In the genomic region with DNA sequence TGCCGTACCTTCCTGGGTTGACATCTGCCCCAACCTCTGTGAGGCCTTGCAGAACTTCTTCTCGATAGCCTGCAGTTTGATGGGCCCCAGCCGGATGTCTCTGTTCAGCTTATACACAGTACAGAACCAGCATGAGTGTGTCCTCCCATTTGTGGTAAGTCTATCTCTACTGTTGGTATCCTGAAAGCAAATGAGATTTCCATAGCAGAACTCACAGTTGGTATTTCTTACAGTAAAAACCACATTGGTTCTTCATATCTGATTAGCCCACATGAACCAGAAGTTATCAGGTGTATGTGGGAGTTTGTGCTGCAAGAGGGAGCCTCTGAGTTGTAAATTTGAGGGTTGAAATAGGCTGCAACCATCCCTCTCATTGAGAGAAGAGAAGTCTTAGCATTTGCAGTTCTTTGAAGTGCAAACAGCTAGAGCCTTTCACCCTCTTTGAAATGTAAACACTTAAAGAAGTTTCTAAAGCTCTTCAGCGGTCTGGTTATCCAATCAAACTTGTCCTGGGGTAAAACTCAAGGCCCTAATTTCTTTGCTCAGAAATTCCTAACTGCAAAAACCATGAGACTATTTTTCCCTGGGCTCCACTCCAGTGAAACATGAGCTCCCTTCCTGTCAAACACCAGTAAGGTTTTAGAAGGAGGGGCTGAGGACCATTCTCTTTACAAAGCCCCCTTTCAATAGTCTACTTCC, we compare ENCODE assay signal across 10 mouse cellular contexts. TPM values are rescaled to one million over a fixed set of nuclear protein-coding genes. Genes with fewer than 3 reads are reported as not detected.
A peak's percentile ranks its signal among the peaks of the same experiment; 100 is the strongest.
DNase-seq lines count a peak whose midpoint lies in the region; TF ChIP-seq lines count a peak whose summit lies in the region.
"Had no signal": no experiment of that assay in that cellular context is flagged by ENCODE, and none has a peak within 500 bp of the region (broad histone marks: within the 10 kb centered on the region; RNA-seq: fewer than 3 reads in every experiment).

No protein-coding gene starts in this region.

- no peak overlapping the region for H3K4me3 ChIP-seq in limb, embryonic 10.5 days
- H3K4me3 ChIP-seq in cerebellum, adult 2 months (replicated peaks; ENCODE audit: insufficient read depth, low read depth, low read length): no peak overlapping the region

- H3K4me1 ChIP-seq in limb, embryonic 10.5 days: peaks cover 7% of the 10 kb centered on the region; the same call in 1 of the 2 replicates
- no peaks in the 10 kb centered on the region for H3K4me1 ChIP-seq in cerebellum, adult 2 months (ENCODE audit: control insufficient read depth, insufficient read depth, low read length)

- H3K9me3 ChIP-seq in limb, embryonic 10.5 days (replicated peaks): no peaks in the 10 kb centered on the region

- H3K36me3 ChIP-seq in limb, embryonic 10.5 days: no peaks in the 10 kb centered on the region

- 46% methylated on average over 4 of the region's 4 CpGs for WGBS in limb, embryonic 10.5 days
- WGBS in cerebellum, adult 2 months: 77% methylated on average over 4 of the region's 4 CpGs

- peak; percentile 10 for DNase-seq in thymus, postnatal 0 days (ENCODE audit: low spot score)
- DNase-seq in thymus, postnatal 36 days: no peak
- DNase-seq in embryo, embryonic 10.5 days (ENCODE audit: low spot score): peak; percentile 34
- DNase-seq in limb, embryonic 10.5 days (ENCODE audit: low spot score): no peak
- DNase-seq in right cerebral cortex, adult 2 months (ENCODE audit: low spot score in 2 of 2): no peak
- no peak for DNase-seq in cerebellum, adult 2 months
- no peak for DNase-seq in urinary bladder, adult 2 months (ENCODE audit: low spot score)
- DNase-seq: gastrocnemius, postnatal 14 days had no signal

- H3K27me3 ChIP-seq in limb, embryonic 10.5 days (ENCODE audit: low read depth, poor library complexity, severe bottlenecking): no peaks in the 10 kb centered on the region
- no peaks in the 10 kb centered on the region for H3K27me3 ChIP-seq in cerebellum, adult 2 months (ENCODE audit: control insufficient read depth, insufficient read depth, low read length)

- TF ChIP-seq POLR2A in cerebellum, adult 2 months (IDR thresholded peaks at IDR 0.05; ENCODE audit: borderline replicate concordance, insufficient read depth, low read length): no peak

- H3K27ac ChIP-seq in limb, embryonic 10.5 days: peak overlapping the region; percentile 57; the same call in 1 of the 2 replicates
- no peak overlapping the region for H3K27ac ChIP-seq in cerebellum, adult 2 months (ENCODE audit: insufficient read depth, low read length)
- H3K27ac ChIP-seq: macrophage had no signal

- TF ChIP-seq CTCF in cerebellum, adult 2 months (IDR thresholded peaks at IDR 0.05; ENCODE audit: borderline replicate concordance, insufficient read depth, low read depth, low read length): no peak

RNA-seq across cellular contexts. Expression of a gene that starts 10.0 kb away (rescaled TPM):
- polyA plus RNA-seq in thymus, postnatal 0 days (2015; fragmentation: Nextera tagmentation; extraction: Ambion mirVana): 0.81 and 1.5 TPM in 2 replicates
- polyA plus RNA-seq in limb, embryonic 10.5 days (2016; fragmentation: Nextera tagmentation; extraction: Ambion mirVana): 0.19 and 0.33 TPM in 2 replicates
- polyA plus RNA-seq in cerebellum, adult 2 months (2012; rRNA removed): 0.11 and 0.21 TPM in 2 replicates
- 0.30 and 0.62 TPM in 2 replicates for polyA plus RNA-seq in urinary bladder, adult 2 months (2012; rRNA removed)
- polyA plus RNA-seq: hindbrain, embryonic 11.5 days had no signal

RNA-seq across cellular contexts. Expression of a gene that starts 17.1 kb away (rescaled TPM):
- 1.3 and 1.4 TPM in 2 replicates for polyA plus RNA-seq in thymus, postnatal 0 days (2015; fragmentation: Nextera tagmentation; extraction: Ambion mirVana)
- 0.83 and 1.9 TPM in 2 replicates for polyA plus RNA-seq in limb, embryonic 10.5 days (2016; fragmentation: Nextera tagmentation; extraction: Ambion mirVana)
- 44.7 and 52.5 TPM in 2 replicates for polyA plus RNA-seq in cerebellum, adult 2 months (2012; rRNA removed)
- polyA plus RNA-seq in urinary bladder, adult 2 months (2012; rRNA removed): 0.31 and 0.43 TPM in 2 replicates
- polyA plus RNA-seq: macrophage had no signal

Comparison
In these comparisons a context has a peak if more than half of its experiments do, and no peak if none do; other contexts are left out.
1. DNase-seq: peak in thymus, postnatal 0 days (single experiment) and embryo, embryonic 10.5 days (single experiment); none in thymus, postnatal 36 days (0 of 2), limb, embryonic 10.5 days (single experiment), right cerebral cortex, adult 2 months (0 of 2), cerebellum, adult 2 months (0 of 2) and urinary bladder, adult 2 months (single experiment).
2. RNA of a gene that starts 17.1 kb away (polyA plus RNA-seq): 44.7 to 52.5 TPM in cerebellum, adult 2 months; 0.83 to 1.9 TPM in limb, embryonic 10.5 days, 1.3 to 1.4 TPM in thymus, postnatal 0 days and 0.31 to 0.43 TPM in urinary bladder, adult 2 months; every median in the first group is over 10 times any median in the second.